Mouse (Mus musculus): ENCODE results near the gene Mapk3.

- TF ChIP-seq CTCF (IDR thresholded peaks at IDR 0.05; ENCODE audit: insufficient read depth, low read length) (no peak), POLR2A (IDR thresholded peaks at IDR 0.05; ENCODE audit: borderline replicate concordance, extremely low read depth, low read depth, low read length) (no peak)
Measured at GRCm38 (mm10) chr7:126792721-126793443, 33.5 kb downstream of the Mapk3 start.

All from lung, adult 2 months (tissue).